Mouse (Mus musculus) thymus, postnatal 25 days (tissue): Measurements from ENCODE around the gene Sec14l2.
"Not testable (repeated sequence)": the region's sequence is repeated elsewhere in the genome, so short reads cannot be mapped to it uniquely, and the experiment has no call there.

Experiments used
- DNase-seq: peaks from one replicate; pipeline ENCODE4 v3.0.0; 2022

The Sec14l2 gene

DNA sequence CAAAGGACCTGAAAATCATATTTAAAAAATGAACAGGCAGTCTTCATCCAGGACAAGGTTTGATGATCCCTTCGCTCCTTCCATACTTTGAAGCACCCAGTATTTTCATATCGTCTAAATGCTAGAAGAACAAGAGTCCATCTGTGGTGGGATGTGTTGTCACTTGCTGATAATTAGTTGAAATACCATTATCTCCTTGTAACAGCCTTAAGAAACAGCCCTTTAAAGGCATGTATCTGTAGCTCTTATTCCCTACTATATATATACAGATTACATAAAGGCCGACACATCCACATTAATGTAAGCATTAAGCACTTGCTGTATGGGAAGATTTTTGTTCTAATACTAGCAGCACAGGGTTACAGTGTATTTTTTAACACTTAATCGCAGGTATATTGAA is 5.2 kb upstream of the Sec14l2 start:
- not testable (repeated sequence) for DNase-seq

DNA sequence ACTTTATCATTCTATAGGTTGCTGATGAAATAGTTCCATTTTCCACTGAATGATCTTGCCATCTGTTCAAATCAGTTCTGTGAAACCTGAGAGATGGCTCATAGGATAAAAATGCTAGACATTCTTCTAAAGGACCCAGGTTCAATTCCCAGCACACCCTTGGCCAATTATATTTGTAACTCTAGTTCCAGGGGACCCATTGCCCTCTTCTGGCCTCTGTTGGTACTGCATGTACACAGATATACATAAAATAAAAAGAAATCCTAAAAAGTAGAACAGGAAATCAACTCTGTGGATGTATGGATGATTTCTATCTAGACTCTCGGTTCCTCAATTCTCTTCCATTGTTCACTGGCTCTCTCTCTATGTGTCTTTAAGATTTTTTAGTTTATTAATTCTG is 3.8 kb upstream of the Sec14l2 start:
- no peak for DNase-seq

DNA sequence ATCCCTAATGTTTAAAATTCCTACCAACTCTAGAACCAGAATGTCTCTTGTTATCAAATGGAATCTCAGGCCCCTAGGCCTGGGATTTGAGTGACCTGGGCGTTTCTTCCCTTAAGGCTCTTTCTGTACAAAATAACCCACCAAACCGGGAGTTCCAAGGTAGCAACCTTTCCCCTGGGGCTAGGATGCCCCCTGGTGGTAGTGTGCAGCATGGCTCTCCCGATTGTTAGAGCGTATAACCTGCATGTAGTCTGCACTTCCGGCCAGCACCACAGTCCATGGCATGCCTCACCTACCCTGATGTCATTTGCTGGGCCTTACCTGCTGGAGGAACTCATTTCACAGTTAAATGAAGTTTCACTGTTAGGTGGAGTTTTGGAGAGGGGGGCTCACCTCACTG is 707 bp upstream of the Sec14l2 start:
- peak; percentile 27 for DNase-seq

DNA sequence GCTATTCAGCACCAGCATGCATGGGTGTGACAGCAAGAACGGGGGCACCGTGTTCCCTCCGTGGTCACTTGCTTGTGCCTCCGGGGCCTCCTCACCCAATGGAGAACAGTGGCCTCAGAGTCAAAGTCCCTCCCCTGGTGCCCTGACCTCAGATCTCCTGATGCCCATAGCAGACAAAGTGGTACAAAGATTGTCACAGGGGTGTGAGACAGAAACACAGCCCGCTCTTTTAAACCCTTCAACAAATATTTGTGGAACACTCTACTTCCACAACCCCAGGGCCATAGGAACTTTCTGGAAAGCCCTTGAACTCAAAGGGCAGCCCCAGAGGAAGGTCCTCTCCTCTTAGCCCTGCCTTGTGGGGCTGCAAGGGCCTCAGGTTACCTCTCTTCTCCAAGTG is 989 bp downstream of the Sec14l2 start:
- no peak for DNase-seq

DNA sequence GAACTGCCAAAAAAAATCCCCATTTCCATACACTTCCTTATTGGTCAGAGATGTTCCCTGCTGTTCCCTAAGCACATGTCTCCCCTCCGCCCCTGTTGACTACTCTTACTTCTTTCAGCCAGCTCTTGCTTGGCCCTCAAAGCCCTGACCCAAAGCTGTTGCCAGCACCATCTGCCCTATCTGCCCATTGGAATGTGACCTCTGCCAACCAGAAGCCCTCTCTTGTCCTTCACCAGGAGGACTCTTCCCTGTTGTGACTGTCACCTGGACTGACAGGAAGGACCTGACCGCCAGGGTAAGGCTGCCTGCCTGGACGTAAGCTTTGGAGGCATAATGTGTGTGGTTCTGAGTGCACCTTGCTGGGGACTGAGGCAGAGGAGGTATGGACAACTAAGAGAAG is 1.5 kb downstream of the Sec14l2 start:
- no peak for DNase-seq

DNA sequence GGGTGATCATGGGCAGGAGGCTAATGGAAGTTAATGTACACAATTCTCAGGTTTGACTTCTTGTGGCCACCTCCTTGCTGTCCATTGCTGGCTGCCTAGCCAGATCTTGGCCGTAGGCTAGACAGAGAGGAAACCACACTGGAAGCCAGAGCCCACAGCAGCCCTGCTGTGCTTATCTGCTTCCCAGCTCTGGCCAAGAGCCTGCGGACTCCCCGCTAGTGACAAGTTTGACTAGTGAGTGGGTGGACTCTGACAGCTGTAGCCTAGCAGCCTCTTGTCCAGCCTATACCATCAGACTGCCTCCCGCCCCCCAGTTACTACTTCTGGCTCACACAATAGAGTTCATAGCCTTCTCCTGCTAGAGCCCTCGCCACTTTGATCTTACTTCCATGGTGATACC is 3.6 kb downstream of the Sec14l2 start:
- DNase-seq: no peak

DNA sequence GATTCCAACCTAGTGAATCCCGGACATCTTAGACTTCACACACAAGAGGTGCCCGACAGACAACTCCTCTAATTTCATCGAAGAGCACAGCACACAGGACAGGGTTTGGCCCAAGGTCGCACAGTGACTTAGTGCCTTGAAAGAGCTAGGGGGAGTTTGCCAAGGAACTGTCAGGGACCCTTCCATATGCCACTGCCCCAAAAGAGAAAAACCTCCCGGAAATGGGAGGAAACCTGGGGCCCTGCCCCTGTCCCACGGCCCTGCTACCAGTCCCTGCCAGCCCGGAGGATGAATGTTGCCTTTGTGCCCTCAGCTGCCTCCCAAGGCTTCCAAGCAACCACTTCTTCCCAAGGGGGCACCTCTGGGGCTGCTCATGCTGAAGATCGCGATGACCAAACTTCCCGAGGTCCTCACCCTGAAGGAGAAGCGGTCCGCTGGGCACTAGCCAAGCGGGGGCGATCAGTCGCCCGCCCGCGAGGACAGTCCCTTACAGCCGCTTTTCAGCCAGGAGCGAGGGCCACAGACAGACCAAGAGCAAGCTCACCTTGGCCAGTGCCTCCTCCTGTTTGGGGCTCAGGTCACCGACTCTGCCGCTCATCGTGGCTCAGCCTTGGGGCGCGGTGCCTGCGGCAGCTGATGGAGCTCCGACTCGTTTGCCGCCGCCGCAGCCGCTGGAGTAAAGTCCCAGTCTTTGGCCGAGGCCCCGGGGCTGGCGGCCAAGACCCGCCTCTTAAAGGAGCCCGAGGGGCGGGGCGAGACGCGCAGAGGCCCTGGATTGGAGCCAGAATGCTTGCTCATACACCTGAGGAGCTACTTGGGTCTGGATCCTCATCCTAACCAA is 4.9 kb downstream of the Sec14l2 start:
- DNase-seq: peak; percentile 16

DNA sequence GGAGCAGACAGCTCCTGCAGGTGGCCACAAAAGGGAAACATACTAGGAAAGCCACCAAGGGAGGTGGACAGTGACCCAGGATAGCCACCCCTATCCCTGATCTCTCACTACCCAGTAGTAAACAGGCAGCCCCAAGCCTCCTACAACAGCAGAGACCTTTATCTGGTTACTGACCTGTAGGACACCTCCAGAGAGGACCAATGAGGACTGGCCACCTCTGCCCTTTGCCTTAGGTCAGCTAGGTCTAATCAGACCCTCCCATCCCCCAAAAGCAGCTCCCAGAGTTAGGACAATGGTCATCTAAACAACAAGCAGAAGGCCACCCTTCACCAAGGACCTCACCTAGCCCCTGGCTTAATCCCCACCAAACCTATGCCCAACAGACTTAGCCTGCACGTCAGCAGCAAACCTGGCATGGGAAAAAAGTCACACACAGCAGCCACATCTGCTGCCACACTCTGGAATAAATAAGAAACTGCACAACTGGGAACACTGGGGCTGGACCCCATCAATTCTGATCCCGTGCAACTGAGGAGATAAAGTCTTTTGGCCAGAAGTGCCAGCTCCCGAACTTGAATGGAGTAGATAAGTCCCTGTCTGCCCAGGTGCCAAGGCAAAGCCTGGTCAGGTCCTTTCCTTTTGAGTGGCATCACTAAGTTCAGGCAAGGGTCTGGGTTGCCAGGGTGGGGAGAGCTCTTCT is 5.7 kb downstream of the Sec14l2 start:
- DNase-seq: no peak

DNA sequence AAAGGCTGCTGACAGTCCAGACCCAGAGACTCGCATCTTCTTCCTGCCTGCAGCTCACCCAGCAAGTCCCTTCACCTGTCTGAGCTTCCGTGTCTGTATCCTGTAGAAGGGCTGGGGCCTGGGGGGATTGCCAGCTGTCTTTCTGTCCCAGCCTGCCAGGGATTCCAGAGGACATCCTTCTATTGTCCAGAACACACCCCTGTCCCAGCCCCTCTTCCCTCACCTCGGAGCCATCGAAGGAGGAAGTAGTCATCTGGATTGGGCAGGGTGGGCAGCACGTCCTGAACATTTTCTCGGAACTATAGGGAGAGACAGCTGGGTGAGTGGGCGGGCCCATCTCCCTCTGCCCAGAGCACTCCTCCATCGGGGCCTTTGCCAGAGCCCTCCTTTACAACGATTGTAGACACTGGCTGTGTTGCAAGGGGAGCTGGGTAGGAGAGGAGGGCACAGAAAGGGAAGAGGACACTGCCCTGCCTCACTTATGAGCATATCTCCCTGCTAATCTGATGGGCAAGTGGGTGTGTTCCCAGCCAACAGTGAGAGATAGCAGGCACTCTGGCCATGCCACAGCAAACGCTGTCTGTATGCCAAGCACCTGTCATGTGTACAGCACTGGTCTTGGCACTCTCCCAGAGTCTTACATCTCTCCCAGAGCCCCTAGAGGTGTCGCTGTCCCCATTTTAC is 6.6 kb downstream of the Sec14l2 start:
- DNase-seq: no peak

DNA sequence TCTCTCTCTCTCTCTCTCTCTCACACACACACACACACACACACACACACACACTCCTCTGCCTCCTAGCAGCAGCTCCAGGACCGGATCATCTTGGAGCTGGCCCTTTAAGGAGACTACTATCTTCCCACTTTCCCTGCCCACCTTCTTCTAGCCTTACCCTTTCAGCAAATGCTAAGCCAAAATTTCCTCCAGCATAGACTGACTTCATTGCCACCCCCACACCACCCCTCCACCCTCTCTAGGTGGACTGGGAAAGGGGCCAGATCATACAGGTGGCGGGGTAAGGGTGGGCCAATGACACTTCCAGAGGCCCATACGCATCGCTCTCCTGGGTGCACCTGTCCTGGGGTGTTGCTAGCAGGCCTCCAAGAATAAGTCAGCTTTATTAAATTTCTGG is 7.8 kb downstream of the Sec14l2 start:
- no peak for DNase-seq

DNA sequence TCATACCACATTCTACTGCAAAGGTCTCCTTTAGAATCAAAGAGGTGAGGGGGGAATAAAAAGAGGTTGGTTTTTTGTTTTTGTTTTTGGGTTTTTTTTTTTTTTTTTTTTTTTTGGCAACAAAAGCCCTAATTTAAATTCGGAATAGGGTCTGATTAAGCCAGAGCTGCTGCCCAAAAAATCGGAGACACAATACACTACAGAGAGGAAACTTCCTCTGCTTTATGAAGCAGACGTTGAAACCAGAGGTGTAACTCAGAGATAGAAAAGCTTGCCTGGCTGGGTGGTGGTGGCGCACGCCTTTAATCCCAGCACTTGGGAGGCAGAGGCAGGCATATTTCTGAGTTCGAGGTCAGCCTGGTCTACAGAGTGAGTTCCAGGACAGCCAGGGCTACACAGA is 8.7 kb downstream of the Sec14l2 start:
- DNase-seq: not testable (repeated sequence)

DNA sequence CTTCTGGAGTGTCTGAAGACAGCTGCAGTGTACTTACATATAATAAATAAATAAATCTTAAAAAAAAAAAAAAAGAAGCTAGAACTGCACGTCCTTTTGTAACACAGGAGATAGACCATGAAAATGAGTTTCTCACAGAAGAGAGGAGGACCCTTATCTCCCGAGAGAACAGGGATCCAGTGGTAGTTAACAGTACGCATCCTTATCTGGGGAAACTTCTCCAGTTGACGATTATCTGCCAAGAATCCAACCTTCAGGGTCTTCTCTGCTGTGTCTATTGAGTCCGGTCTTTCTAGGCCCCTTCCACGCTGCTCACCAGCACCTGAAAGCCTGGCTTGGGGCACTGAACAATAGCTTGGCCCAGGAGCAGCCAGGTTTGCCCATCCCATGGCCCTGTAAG is 9.2 kb downstream of the Sec14l2 start:
- no peak for DNase-seq

DNA sequence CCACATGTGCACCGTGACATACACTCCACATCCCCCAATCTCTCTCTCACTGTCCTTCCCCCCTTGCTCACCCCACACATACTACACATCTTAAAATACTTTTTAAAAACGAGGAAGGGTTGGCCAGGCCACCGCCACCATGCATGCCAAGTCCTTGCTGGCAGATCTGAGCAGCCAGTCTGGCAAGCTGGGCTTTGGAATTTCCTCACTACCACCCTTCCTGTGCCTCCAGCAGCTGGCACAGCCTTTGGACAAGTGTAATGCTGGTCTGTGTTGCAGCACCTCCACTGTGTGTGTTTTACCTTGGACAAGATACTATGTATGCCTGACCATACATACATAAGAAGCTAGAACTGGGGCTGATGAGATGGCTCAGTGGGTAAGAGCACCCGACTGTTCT is 9.7 kb downstream of the Sec14l2 start:
- DNase-seq: no peak

DNA sequence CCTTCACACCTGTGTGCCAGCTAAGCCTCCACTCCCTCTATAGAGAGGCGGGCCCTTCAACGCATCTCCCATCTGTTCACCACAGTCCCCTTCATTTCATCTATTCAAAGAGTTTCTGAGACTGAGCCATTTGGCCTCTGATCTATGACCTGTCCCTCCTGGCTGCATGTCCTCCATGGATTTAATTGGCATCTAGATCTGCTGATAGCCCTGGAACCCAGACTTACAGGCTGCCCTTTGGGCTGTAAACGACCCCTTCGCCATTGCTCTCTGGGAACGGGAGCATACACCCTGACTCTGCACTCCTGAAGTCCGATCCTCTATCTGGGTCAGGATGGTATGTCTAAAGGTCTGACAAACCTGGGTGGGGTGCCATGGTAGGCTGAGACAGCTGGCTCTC is 10.4 kb downstream of the Sec14l2 start:
- DNase-seq: no peak

DNA sequence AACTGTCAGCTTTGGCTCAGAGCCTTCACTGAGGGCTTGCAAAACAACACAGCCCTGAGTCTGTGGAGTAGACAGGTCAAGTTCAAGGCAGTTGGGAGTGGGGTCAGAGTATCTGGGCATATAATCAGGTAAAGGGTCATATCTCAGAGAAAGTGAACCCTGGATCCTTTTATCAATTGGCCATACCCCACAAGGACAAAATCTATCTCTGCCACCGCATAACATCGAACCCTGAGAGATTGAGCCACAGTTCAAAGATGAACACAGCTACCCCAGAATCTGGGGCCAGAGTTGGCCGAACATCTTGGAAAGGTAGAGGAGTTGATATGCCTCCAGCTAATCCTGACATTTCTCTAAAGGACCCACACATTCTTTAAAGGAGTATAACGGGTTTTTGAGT is 11.2 kb downstream of the Sec14l2 start:
- DNase-seq: no peak

DNA sequence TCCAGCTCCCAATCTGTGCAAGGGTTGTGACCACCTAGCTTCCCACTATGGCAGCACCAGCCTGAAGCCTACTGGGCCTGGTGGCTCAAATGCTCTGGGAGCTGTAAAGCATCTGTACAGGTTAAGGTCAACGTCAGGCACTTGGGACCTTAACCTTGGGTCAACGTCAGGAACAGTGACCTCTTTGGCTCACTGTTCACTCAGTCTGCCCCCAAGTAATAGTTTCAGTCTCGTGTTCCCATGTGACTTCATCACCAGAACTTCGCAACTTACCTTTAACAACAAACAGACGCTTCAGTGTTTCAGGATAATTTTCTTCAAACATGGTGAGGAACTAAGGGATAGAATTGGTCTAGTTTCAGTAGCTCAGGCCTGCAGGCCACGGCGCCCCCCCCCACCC is 14.5 kb downstream of the Sec14l2 start:
- no peak for DNase-seq

DNA sequence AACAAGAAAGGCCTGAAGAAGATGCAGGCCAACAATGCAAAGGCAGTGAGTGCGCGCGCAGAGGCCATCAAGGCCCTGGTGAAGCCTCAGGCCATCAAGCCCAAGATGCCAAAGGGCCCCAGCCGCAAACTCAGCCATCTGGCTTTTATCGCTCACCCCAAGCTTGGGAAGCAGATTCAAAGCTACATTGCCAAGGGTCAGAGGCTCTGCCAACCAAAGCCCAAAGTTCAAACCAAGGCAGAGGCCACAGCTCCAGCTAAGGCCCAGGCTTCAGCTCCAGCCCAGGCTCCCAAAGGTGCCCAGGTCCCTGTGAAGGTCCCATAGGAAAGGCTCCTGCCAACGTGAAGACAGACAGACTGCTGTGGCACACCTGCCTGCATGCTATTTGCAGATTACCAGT is 15.3 kb downstream of the Sec14l2 start:
- DNase-seq: not testable (repeated sequence)

DNA sequence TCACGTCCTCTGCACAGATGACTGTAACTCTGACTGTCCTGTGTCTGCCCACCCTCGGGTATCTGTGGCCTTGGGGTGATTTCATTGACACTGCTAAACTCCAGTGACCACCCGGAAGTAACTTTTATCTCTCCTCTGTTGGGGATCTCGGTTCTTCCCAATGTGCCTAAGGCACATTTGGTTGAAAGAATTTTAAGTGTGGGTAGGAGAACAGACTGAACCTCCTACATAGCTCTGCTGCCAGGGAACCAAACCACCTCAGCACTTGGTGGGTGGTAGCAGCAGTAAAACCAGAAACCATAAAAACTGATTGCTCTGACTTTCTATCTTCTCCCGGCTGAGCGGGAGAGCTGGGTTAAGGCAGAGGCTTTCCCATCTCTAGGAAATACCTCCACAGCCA is 17.8 kb downstream of the Sec14l2 start:
- no peak for DNase-seq

DNA sequence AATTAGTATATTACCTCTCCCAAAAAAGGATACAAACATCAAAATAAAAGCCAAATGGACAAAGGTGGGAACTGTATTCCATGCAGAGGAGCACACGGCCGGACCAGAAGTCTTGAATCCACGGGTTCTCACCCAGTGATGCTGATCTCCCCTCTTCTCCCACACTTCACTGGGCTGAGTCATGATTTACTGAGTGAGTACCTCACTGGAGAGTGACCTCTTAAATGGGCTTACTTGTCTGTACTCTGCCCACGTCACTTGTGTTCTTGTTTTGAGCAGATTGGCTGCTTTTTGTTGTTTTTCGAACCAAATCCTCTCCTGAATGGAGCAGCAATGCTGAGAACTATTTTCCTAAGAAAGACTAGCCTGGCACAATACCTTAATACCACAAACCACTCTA is 18.2 kb downstream of the Sec14l2 start:
- no peak for DNase-seq

DNA sequence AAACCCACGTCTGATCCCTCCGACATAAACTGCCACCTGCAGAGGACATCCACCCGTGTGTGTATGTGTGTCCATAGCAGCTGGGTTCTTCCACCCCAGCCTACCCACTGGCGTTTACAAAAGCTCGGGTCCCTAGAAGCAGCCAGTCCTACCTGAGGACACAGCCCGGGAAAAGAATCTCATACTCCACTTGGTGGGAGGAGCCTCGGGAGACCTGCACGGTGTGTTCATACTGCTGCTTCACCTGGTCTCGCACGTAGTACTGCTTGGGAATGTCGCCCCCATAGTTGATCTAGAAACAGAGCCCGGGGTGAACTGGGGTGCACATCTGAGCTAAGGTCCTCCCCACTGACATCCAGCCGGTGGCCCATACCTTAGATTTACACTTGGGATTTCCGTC is 19.7 kb downstream of the Sec14l2 start:
- no peak for DNase-seq

DNA sequence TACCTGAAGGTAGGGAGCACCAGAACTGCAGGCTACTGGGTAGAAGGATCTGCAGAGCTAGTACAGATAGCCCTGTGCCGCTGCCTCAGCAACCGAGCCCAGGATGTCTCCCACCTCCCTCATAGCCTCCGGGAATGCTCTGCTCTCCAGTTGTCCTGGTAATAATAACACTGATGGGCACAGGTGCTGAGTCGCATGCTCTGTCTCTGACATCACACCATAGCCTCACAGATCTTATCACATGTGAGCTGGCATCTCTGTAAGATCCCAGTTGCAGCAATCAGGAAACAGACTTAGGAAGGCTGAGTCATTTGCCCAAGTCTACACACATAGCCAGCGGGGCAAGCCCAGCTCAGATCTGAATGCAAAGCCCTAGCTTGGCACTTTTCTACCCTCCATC is 21.4 kb downstream of the Sec14l2 start:
- DNase-seq: no peak

DNA sequence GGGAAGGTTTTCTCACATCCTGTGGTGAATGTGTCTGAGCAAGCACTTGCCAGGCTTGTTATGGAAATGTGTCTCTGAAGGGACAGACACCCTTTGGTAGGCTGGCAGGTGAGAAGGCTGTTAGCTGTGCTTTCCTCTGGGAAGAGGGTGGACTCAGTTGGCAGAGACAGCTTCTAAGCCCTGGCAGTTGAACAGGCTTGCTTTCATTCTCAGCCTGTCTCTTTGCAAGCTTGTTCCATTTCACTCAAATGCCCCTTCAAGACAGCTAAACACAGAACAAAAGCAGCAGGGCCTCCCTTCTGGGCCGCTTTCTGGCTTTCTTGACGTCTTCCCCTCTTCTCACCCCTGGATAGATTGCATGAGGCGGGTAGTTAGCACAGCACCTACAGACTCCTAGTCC is 23.8 kb downstream of the Sec14l2 start:
- DNase-seq: no peak

DNA sequence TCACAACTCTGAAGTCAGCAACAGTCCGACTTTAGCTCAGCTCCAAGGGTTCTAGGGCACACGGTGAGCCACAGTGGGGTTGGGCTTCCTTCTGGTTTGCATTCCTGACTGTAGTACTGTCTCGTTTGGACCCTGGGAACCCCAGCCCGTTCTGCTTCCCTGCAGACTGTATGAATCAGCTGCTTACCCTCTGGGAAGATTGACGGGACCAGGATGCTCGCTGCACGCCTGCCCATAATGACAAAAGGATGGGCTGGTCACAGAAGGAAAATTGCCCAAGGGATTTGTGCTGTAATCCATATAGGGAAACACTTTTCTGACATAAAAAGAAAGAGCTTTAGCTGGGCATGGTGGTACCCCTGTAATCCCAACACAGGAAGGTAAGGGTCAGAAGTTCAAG is 24.4 kb downstream of the Sec14l2 start:
- DNase-seq: no peak

DNA sequence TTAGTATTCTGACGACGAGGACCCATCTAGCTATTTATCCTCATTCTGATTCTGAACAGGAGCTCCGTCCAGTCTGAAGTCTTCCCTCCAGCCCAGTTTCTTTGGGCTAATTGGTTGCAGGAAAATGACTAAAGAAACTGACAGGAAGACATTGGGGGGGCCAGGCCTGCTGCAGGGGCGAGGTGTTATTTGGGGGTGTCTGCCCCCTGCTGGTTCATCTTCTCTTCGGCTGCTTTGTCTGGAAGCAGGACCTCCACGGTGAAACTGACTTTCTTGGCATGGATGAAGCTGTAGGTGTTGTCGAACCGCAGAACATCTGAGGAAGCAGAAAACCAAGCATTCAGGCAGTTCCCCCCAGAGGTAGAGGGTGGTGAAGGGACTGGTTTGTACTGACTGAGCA is 25.1 kb downstream of the Sec14l2 start:
- peak; percentile 44 for DNase-seq
